Mouse (Mus musculus): Measurements from ENCODE around the gene 0610040J01Rik. TPM values are rescaled to one million over a fixed set of nuclear protein-coding genes. Genes with fewer than 3 reads are reported as not detected.

The 0610040J01Rik gene
- polyA plus RNA-seq (2017; shearing (Covaris generic)): not detected

DNA sequence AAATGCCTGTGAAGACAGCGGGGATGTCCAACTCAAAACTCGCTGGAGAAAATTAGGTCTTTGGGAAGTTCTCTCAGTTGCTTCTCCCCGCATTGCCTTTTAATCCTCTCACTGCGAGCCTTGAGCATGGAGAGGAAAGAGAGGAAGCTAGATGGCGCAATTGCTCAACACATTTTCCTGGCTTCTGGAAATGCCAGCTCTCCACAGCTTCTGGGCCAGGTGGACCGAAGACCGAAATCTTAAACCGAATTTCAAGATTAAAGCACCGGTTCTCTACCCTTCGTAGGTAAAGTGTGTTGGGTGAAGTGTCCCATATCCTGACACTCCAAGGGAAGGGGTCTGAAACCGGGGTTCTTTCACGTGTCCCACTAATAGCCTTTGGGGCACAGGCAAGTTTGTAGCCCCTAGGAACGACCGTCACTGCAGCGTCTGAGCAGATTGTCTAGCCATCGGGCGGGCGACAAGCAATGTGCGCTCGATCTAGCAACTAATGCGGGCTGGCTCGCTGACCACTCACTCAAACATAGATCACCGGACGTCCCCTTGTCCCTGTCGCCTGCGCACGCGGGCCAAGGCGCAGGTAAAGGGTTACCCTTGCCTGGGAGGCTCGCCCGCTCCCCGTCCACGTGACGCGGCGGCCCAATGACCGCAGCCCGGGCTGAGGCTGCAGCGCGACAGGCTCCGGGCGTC, at the start of gene 0610040J01Rik:
TSS of gene 0610040J01Rik (plus strand) at position 545 of the 690 bp plus-strand sequence.

Other genes starting within 250 kb of the 0610040J01Rik start
- 0.12 TPM for gene Nwd2, start 163.3 kb upstream of the 0610040J01Rik start, polyA plus RNA-seq (2017; shearing (Covaris generic))
- 42.5 TPM for gene Rell1, start 156.5 kb downstream of the 0610040J01Rik start, polyA plus RNA-seq (2017; shearing (Covaris generic))